Mouse (Mus musculus) testis, postnatal 10 days (tissue): Measurements from ENCODE around the gene Zfp771.

Experiments
- DNase-seq: peaks from one replicate; pipeline ENCODE4 v3.0.0; 2021; ENCODE audit warnings: low spot score

Gene Zfp771

GRCm38 (mm10) chr7:127243870-127244657, at the start of gene Zfp771:
Gene Zfp771 (plus strand): TSS chr7:127244274.
- DNase-seq: peak; percentile 99

- DNase-seq: peak; percentile 45
These were observed 49.4 kb upstream of the Zfp771 start for GRCm38 (mm10) chr7:127194633-127195029.

GRCm38 (mm10) chr7:127195544-127196295, 48.4 kb upstream of the Zfp771 start, which contains the start of gene Cd2bp2:
Gene Cd2bp2 (minus strand): TSS chr7:127196050.
- DNase-seq: peak; percentile 89

- DNase-seq: no peak
These were observed 47.6 kb upstream of the Zfp771 start for GRCm38 (mm10) chr7:127196484-127196883.

GRCm38 (mm10) chr7:127206606-127207005, 37.5 kb upstream of the Zfp771 start:
- DNase-seq: no peak

- DNase-seq: peak; percentile 66
These were observed 36.4 kb upstream of the Zfp771 start for GRCm38 (mm10) chr7:127207374-127208294.

- no peak for DNase-seq
These were observed 35.9 kb upstream of the Zfp771 start, which contains the start of gene Tbc1d10b for GRCm38 (mm10) chr7:127208295-127208552. Gene Tbc1d10b (minus strand): TSS chr7:127208468.

GRCm38 (mm10) chr7:127208553-127209438, 35.3 kb upstream of the Zfp771 start, which contains the start of gene Mylpf:
Gene Mylpf (plus strand): TSS chr7:127208890.
- DNase-seq: peak; percentile 96

GRCm38 (mm10) chr7:127209851-127210250, 34.2 kb upstream of the Zfp771 start:
- no peak for DNase-seq

GRCm38 (mm10) chr7:127210266-127210665, 33.8 kb upstream of the Zfp771 start:
- peak; percentile 38 for DNase-seq

- no peak for DNase-seq
These were observed 32.9 kb upstream of the Zfp771 start for GRCm38 (mm10) chr7:127211014-127211745.

GRCm38 (mm10) chr7:127212432-127213250, 31.4 kb upstream of the Zfp771 start:
- DNase-seq: peak; percentile 60

- peak; percentile 56 for DNase-seq
These were observed 30.6 kb upstream of the Zfp771 start for GRCm38 (mm10) chr7:127213485-127213884.

GRCm38 (mm10) chr7:127213930-127214329, 30.1 kb upstream of the Zfp771 start:
- no peak for DNase-seq

- no peak for DNase-seq
These were observed 29.6 kb upstream of the Zfp771 start for GRCm38 (mm10) chr7:127214521-127214920.

GRCm38 (mm10) chr7:127214981-127215871, 28.8 kb upstream of the Zfp771 start:
- DNase-seq: peak; percentile 64

- no peak for DNase-seq
These were observed 27.8 kb upstream of the Zfp771 start for GRCm38 (mm10) chr7:127216307-127216706.

- DNase-seq: no peak
These were observed 26.6 kb upstream of the Zfp771 start for GRCm38 (mm10) chr7:127217475-127217874.
